Mouse (Mus musculus): ENCODE results near the gene Cd82.
A peak's percentile ranks its signal among the peaks of the same experiment; 100 is the strongest.

The Cd82 gene

DNA sequence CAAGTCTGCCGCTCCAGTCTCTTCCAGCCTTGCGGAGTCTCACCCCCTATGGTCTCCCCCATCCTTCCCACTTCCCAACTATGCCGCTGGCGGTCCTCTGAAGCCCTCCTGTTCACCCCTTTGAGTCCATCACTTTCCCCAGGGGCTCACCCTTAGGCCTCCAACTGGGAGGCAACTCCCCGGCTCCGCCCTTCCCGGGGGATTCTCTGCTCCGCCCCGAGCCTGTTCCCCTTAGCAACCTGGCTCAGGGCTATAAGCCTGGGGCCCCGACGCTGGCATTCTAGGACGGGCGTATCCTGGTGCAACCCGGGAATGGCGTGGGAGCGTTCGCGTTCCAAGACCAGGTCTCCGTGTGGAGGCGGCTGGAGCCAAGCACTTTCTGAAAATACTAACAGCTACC is at the start of gene Cd82:
Gene Cd82, minus strand, starts transcription at position 381 of the 400 bp plus-strand sequence.
- no peak for DNase-seq (ENCODE audit: low spot score in 2 of 2)

DNA sequence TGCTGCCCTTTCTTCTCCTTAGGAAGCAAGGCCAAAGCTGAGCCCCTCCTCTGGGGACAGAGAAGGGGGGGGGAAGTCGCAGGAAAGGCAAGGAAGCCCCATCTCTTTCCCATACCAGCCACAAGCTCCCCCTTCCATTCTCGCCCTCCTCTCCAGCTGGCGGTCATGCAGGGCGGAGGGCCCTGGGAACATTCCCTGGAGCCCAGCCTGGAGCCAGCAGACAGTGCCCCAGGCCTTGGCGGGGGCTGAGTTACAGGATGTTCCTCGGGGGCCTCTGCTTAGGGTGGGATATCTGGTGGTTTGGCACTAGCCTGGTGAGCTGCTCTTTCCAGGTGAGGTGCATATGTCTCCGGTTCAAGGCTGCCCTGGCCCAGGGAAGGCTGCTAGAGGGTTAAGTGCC is 49.2 kb upstream of the Cd82 start:
- DNase-seq (ENCODE audit: low spot score in 2 of 2), result no peak

DNA sequence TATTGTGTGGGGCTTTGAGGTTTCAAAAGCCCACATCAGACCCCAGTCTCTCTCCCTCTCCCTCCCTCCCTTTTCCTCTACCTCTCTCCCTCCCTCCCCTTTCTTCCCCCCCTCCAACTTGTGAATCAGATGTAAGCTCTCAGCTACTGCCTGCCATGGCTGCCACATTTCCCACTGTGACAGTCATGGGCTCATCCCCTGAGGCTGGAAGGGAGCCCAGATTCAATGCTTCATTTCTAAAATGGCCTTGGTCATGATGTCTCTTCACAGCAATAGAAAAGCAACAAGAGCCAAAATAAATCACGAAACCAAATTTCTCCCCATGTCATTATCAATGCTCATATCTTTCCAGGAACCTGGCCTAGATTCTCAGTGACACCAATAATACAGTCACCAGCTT is 47.9 kb upstream of the Cd82 start:
- DNase-seq (ENCODE audit: low spot score in 2 of 2), result no peak

DNA sequence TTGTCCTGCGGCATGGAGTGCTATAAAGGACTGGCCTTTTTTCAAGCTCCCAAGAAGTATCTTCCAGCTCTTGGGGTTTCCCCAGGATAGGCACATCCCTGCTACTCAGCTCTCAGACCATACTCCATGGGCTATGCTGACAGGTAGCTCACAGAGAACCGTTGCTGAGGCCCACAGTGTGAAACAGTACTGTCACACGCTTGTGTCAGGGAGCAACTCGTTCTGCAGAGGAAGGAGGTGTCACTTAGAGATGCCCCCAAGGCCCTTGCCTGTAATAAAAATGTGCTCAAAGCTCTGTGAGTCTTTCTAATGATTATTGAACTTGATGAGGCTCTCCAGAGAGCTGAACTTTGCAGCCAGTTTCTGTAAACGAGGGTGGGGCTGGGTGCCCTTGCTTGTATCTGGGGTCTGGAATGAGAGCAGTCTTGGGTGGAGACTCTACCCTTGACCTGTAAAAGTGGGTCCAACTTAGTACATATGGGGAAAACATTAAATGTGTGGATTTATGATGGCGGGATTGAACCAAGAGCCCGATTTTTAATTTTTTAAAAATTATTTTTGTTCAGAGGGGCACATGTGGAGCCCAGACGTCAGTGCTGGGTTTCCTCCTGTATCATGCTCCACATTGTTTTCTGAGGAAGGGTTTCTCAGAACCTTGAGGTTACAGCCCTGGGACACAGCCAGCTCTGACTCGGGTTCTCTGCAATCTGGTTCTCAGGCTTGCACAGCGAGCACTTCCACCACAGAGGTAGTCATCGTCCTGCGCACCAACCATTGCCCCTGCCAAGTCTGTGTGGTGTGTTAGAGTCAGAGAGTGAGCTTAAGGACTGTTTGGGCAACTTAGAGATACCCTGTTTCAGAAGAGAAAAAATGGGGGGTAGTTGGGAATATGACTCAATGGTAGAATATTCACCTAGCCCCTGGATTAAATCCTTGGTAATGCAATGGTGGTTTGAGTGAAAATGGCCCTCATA is 47.1 kb upstream of the Cd82 start:
- DNase-seq (ENCODE audit: low spot score in 2 of 2), result no peak

DNA sequence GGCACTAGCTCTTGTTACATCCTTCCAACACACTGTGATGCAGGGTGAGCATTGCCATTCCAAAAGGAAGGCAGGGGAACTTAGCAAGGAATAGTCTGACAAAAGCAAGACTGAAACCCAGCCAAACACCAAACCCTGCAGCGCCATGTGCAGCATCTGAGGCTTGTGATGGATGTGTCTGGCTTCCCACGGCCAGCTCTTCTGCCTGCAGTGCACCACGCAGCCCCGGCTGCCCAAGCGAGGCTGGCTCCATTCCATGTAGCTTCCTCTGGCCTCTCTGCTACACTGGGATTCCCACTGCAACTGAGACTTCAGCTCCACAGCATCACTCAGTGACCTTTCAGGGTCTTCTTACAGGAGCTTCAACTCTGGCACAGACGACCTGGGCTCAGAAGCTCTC is 42.2 kb upstream of the Cd82 start:
- peak in 1 of 2 experiments; percentile 39 for DNase-seq (ENCODE audit: low spot score in 2 of 2)

DNA sequence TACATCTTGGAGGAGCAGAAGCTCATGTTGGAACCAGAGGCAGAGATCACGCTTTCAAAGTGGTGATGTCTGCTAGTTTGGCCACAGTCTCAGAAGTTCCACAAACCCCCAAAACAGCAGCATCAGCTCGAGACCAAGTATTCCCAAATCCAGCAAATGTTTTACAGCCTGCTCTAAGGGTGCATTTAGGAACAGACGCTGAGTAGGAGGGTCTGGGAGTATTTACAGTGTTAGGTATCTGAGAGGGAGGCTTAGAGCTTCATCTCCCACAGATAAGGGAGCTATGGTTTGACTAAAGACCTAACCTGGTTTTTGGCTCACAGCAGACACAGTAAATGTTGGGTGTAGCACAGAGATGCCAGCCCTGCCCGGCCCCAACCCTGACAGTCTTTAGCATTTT is 40.4 kb upstream of the Cd82 start:
- no peak for DNase-seq (ENCODE audit: low spot score in 2 of 2)

DNA sequence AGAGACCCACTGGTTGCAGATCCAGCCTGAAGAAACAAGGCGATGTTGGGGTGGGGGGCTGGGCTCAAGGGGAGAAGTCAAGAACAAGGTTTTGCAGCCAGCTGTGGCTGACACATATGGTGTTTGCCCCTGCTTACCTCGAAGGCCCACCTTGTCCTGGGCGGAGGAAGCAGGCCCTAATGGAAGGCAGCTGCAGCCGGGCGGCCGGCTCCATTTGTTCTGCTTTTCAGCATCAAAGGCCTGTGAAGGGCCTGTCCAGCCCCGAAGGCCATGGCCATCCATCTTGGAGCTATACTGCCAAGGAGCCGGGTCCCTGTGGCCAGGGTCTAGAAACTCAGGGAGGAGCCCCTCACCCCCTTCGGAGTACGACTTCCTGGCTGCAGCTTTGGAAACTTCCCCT is 38.4 kb upstream of the Cd82 start:
- no peak for DNase-seq (ENCODE audit: low spot score in 2 of 2)

DNA sequence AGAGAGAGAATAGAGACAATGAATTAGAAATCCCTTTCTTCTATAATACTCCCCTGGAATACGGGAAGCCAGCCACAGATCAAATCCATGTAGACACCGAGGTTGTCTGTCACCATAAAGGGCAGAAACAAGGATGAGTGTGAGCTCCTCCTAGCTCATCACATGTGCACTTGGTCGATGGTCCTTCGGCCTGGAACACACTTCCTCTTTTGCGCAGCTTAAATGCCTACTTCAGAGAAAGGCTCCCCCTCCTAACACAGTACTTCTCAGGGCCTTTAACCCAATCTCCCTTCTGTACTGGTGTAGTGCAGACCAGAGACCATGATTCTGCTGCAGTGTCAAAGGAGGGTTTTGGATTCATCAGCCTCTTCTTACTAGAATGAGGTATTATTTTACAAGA is 34.3 kb upstream of the Cd82 start:
- no peak for DNase-seq (ENCODE audit: low spot score in 2 of 2)

- DNase-seq (ENCODE audit: low spot score in 2 of 2), result no peak
Measured at GRCm38 (mm10) chr2:93495170-93495569, 32.2 kb upstream of the Cd82 start.

- DNase-seq (ENCODE audit: low spot score in 2 of 2), result no peak
Measured at GRCm38 (mm10) chr2:93493541-93493940, 30.6 kb upstream of the Cd82 start.

DNA sequence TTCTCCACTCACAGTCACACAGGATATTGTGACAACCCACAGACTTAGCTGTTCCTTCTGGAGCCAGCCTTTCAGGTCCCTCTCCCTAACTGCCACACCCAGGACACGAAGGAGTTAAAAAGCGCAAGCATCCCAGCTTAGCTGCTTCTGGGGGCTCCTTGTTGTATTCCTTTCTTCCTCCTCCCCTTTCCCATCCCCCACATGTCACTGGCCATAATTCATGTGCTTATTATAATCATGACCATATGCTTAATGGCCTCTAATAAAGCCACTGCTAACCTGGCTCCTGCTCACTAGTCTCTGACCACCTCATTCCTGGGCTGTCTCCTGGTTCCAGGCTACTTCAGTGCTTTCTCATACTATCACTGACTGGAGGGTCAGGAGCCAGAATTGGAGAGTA is 27.6 kb upstream of the Cd82 start:
- no peak for DNase-seq (ENCODE audit: low spot score in 2 of 2)

GRCm38 (mm10) chr2:93488911-93489587 is 26.1 kb upstream of the Cd82 start:
- DNase-seq (ENCODE audit: low spot score in 2 of 2), result peak in 1 of 2 experiments; percentile 39

- DNase-seq (ENCODE audit: low spot score in 2 of 2), result no peak
Measured at GRCm38 (mm10) chr2:93485459-93485858, 22.5 kb upstream of the Cd82 start.

- no peak for DNase-seq (ENCODE audit: low spot score in 2 of 2)
Measured at GRCm38 (mm10) chr2:93482036-93482644, 19.2 kb upstream of the Cd82 start.

DNA sequence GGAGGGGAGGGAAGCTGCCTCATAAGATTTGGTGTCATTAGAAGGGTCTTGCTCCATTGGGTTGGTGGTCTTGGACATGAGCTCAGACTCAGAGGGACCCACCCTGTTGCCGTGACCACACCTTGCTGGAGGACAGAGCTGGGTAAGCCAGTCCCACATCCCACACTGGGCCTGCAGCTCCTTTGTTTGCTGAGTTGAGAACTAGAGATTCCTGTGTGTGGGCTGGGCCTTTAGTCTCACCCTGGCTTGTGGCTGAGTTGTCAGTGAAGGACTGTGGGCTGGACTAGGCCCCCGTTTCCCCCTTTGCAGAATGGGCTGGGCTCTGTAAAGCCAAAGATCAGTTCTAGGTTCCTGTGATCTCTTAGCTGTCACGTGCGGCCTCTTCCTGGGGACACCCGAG is 15.8 kb upstream of the Cd82 start:
- DNase-seq (ENCODE audit: low spot score in 2 of 2), result no peak

GRCm38 (mm10) chr2:93477519-93477918 is 14.6 kb upstream of the Cd82 start:
- peak in 1 of 2 experiments; percentile 81 for DNase-seq (ENCODE audit: low spot score in 2 of 2)

GRCm38 (mm10) chr2:93476487-93476886 is 13.5 kb upstream of the Cd82 start:
- no peak for DNase-seq (ENCODE audit: low spot score in 2 of 2)

- DNase-seq (ENCODE audit: low spot score in 2 of 2), result peak; percentile 92 to 93
Measured at GRCm38 (mm10) chr2:93475040-93475439, 12.1 kb upstream of the Cd82 start.

- no peak for DNase-seq (ENCODE audit: low spot score in 2 of 2)
Measured at GRCm38 (mm10) chr2:93473915-93474314, 11.0 kb upstream of the Cd82 start.

- peak; percentile 65 to 84 for DNase-seq (ENCODE audit: low spot score in 2 of 2)
Measured at GRCm38 (mm10) chr2:93470849-93471576, 8.1 kb upstream of the Cd82 start.

GRCm38 (mm10) chr2:93470127-93470526 is 7.2 kb upstream of the Cd82 start:
- DNase-seq (ENCODE audit: low spot score in 2 of 2), result no peak

DNA sequence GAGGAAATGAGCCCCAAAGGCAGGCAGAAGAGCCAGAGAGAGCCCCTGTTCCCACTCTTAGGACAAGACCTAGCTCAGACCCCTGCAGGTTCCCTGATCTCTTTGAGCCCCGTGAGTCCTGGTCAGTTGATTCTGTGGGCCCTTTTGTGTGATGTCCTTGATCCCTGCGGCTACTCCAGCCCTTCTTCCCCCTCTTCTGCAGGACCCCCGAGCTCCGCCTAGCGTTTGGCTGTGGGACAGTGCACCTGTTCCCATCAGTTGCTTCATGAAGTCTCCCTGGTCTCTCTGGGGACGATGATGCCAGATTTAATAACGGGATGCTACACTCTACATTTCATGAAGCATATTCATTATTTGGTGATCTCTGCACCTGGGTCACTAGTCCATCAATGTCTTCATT is 6.2 kb upstream of the Cd82 start:
- DNase-seq (ENCODE audit: low spot score in 2 of 2), result peak in 1 of 2 experiments; percentile 60
